Mouse (Mus musculus): ENCODE data around the gene Ppm1h. TPM values are rescaled to one million over a fixed set of nuclear protein-coding genes. Genes with fewer than 3 reads are reported as not detected.

Ppm1h gene
- total and polyA plus RNA-seq, 3 experiments: 1.2 to 1.3 (median 1.3) TPM

GRCm38 (mm10) chr10:122774169-122774568 lies 95.6 kb downstream of the Ppm1h start:
- Histone ChIP-seq H3K36me3 (replicated peaks in 1 of 2; ENCODE audit: control insufficient read depth in 1 of 2, insufficient read depth in 1 of 2, low read length in 1 of 2) (no peaks in the 10 kb centered on the region), H3K4me2 (ENCODE audit: insufficient read depth, low read depth, poor library complexity, severe bottlenecking) (no peak overlapping the region), H3K79me2 (replicated peaks; ENCODE audit: control insufficient read depth, extremely low read depth, insufficient read depth, poor library complexity, severe bottlenecking) (no peaks in the 10 kb centered on the region), H3K27me3 (replicated peaks) (no peaks in the 10 kb centered on the region), H3K4me3 (replicated peaks in 1 of 3; ENCODE audit: low read depth in 2 of 3, low read length in 2 of 3, poor library complexity in 1 of 3) (no peak overlapping the region), H3K9ac (ENCODE audit: insufficient read depth, low read depth) (no peak overlapping the region), H3K4me1 (ENCODE audit: control insufficient read depth in 1 of 2, insufficient read depth in 2 of 2) (no peaks in the 10 kb centered on the region), H3K9me3 (replicated peaks; ENCODE audit: low read length) (no peaks in the 10 kb centered on the region), H3K27ac (ENCODE audit: insufficient read depth, low read depth) (no peak overlapping the region)
- TF ChIP-seq ELF1 (IDR thresholded peaks at IDR 0.05; ENCODE audit: low read depth, low read length): no peak
- TF ChIP-seq MYC (IDR thresholded peaks at IDR 0.05; ENCODE audit: low read depth, low read length): no peak
- no peak for TF ChIP-seq ZKSCAN1 (IDR thresholded peaks at IDR 0.05; ENCODE audit: borderline replicate concordance, low read depth, low read length)
- no peak for TF ChIP-seq CHD1 (IDR thresholded peaks at IDR 0.05; ENCODE audit: low read depth, low read length)
- TF ChIP-seq CHD2 (IDR thresholded peaks at IDR 0.05; ENCODE audit: low read length): no peak
- no peak for TF ChIP-seq POLR2AphosphoS2 (IDR thresholded peaks at IDR 0.05; ENCODE audit: low read depth, low read length)
- no peak for TF ChIP-seq CTCF (conservative IDR thresholded peaks at IDR 0.05 in 1 of 2, IDR thresholded peaks at IDR 0.05 in 1 of 2; ENCODE audit: low read depth in 2 of 2, low read length in 2 of 2)
- TF ChIP-seq NRF1 (IDR thresholded peaks at IDR 0.05; ENCODE audit: low read depth, low read length): no peak
- no peak for DNase-seq (ENCODE audit: extremely low read depth)
- in situ Hi-C loops (cut with MboI; ENCODE audit: low pct_ligation_motif_present, low pct_unique_long_range_greater_than_20kb, low sequenced_read_pairs): no loop called here
- dilution Hi-C loops (cut with MboI; ENCODE audit: extremely low pct_ligation_motif_present, extremely low pct_unique_long_range_greater_than_20kb, low sequenced_read_pairs): no loop called here

- H3K27ac ChIP-seq (ENCODE audit: insufficient read depth, low read depth): no peak overlapping the region
- no peak for DNase-seq (ENCODE audit: extremely low read depth)
- H3K36me3 ChIP-seq (replicated peaks in 1 of 2; ENCODE audit: control insufficient read depth in 1 of 2, insufficient read depth in 1 of 2, low read length in 1 of 2): no peaks in the 10 kb centered on the region
- no peaks in the 10 kb centered on the region for H3K9me3 ChIP-seq (replicated peaks; ENCODE audit: low read length)
- no peak overlapping the region for H3K4me2 ChIP-seq (ENCODE audit: insufficient read depth, low read depth, poor library complexity, severe bottlenecking)
- no peak overlapping the region for H3K4me3 ChIP-seq (replicated peaks in 1 of 3; ENCODE audit: low read depth in 2 of 3, low read length in 2 of 3, poor library complexity in 1 of 3)
- H3K9ac ChIP-seq (ENCODE audit: insufficient read depth, low read depth): no peak overlapping the region
- no peaks in the 10 kb centered on the region for H3K79me2 ChIP-seq (replicated peaks; ENCODE audit: control insufficient read depth, extremely low read depth, insufficient read depth, poor library complexity, severe bottlenecking)
- no peaks in the 10 kb centered on the region for H3K4me1 ChIP-seq (ENCODE audit: control insufficient read depth in 1 of 2, insufficient read depth in 2 of 2)
- in situ Hi-C loops (cut with MboI; ENCODE audit: low pct_ligation_motif_present, low pct_unique_long_range_greater_than_20kb, low sequenced_read_pairs) (no loop called here), dilution Hi-C loops (cut with MboI; ENCODE audit: extremely low pct_ligation_motif_present, extremely low pct_unique_long_range_greater_than_20kb, low sequenced_read_pairs) (no loop called here)
- no peak for TF ChIP-seq RAD21 (IDR thresholded peaks at IDR 0.05; ENCODE audit: low read depth, low read length)
- no peak for TF ChIP-seq CTCF (conservative IDR thresholded peaks at IDR 0.05 in 1 of 2, IDR thresholded peaks at IDR 0.05 in 1 of 2; ENCODE audit: low read depth in 2 of 2, low read length in 2 of 2)
- no peak for TF ChIP-seq RCOR1 (conservative IDR thresholded peaks at IDR 0.05; ENCODE audit: low read depth, low read length)
- no peak for TF ChIP-seq BHLHE40 (IDR thresholded peaks at IDR 0.05; ENCODE audit: low read depth, low read length)
- TF ChIP-seq HCFC1 (IDR thresholded peaks at IDR 0.05; ENCODE audit: low read depth, low read length): no peak
- no peaks in the 10 kb centered on the region for H3K27me3 ChIP-seq (replicated peaks)
Observed at GRCm38 (mm10) chr10:122777436-122777835, 98.9 kb downstream of the Ppm1h start.

DNA sequence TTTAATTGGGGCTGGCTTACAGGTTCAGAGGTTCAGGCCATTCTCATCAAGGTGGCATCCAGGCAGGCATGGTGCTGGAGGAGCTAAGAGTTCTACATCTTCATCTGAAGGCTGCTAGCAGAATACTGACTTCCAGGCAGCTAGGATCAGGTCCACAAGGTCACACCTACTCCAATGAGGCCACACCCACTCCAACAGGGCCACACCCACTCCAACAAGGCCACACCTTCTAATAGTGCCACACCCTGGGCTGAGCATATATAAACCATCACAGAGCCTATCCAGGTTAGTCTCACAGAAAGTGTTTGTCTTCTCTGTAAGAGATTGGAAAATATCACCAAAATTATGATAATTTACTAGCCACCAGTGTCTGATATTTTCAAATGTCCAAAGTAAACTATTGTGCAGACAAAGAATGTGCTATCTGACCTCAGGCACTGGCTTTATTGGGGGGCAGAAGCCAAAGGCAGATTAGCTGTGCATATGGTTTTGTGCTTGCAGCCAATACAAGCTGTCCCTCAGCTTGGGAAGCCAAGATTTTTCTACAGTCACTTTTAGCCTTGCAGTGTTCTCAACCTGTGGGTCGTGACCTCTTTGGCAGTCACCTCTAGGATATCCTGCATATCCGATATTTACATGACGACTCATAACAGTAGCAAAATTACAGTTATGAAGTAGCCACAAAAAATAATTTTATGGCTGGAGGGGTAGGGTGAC lies 99.5 kb downstream of the Ppm1h start:
- DNase-seq (ENCODE audit: extremely low read depth): no peak
- in situ Hi-C loops (cut with MboI; ENCODE audit: low pct_ligation_motif_present, low pct_unique_long_range_greater_than_20kb, low sequenced_read_pairs): no loop called here
- Histone ChIP-seq H3K79me2 (replicated peaks; ENCODE audit: control insufficient read depth, extremely low read depth, insufficient read depth, poor library complexity, severe bottlenecking) (no peaks in the 10 kb centered on the region), H3K27me3 (replicated peaks) (no peaks in the 10 kb centered on the region), H3K36me3 (replicated peaks in 1 of 2; ENCODE audit: control insufficient read depth in 1 of 2, insufficient read depth in 1 of 2, low read length in 1 of 2) (no peaks in the 10 kb centered on the region), H3K9me3 (replicated peaks; ENCODE audit: low read length) (no peaks in the 10 kb centered on the region), H3K4me1 (ENCODE audit: control insufficient read depth in 1 of 2, insufficient read depth in 2 of 2) (no peaks in the 10 kb centered on the region), H3K4me2 (ENCODE audit: insufficient read depth, low read depth, poor library complexity, severe bottlenecking) (no peak overlapping the region), H3K9ac (ENCODE audit: insufficient read depth, low read depth) (no peak overlapping the region), H3K27ac (ENCODE audit: insufficient read depth, low read depth) (no peak overlapping the region), H3K4me3 (replicated peaks in 1 of 3; ENCODE audit: low read depth in 2 of 3, low read length in 2 of 3, poor library complexity in 1 of 3) (no peak overlapping the region)
- dilution Hi-C loops (cut with MboI; ENCODE audit: extremely low pct_ligation_motif_present, extremely low pct_unique_long_range_greater_than_20kb, low sequenced_read_pairs): no loop called here
- TF ChIP-seq TCF12 (IDR thresholded peaks at IDR 0.05; ENCODE audit: low read depth, low read length): no peak
- TF ChIP-seq RCOR1 (conservative IDR thresholded peaks at IDR 0.05; ENCODE audit: low read depth, low read length): no peak
- no peak for TF ChIP-seq ZMIZ1 (IDR thresholded peaks at IDR 0.05; ENCODE audit: low read depth, low read length)
